Mouse (Mus musculus) thymus, adult 2 months (tissue): ENCODE results near the gene Cryl1.

ENCODE experiments used
- CTCF ChIP-seq: fragments of 200-500 bp; IDR thresholded peaks from 2 replicates; pipeline ENCODE4 v1.5.1; 2012; ENCODE audit warnings: mild to moderate bottlenecking, control low read depth, low read length, moderate library complexity, borderline replicate concordance; ENCODE audit not compliant: control insufficient read depth, poor library complexity, insufficient read depth; ENCODE audit errors: extremely low read depth
- POLR2A ChIP-seq: fragments of 200-500 bp; IDR thresholded peaks from 2 replicates; pipeline ENCODE4 v1.6.1; 2012; ENCODE audit warnings: mild to moderate bottlenecking, low read length, control low read depth, moderate library complexity; ENCODE audit not compliant: control insufficient read depth, poor library complexity, insufficient read depth; ENCODE audit errors: extremely low read depth

- TF ChIP-seq POLR2A (no peak), CTCF (no peak)
Observed at GRCm38 (mm10) chr14:57344781-57345492, 53.4 kb downstream of the Cryl1 start.
